Mouse (Mus musculus) lung, embryonic 15.5 days (tissue): ENCODE results near the gene Ambp. TPM values are rescaled to one million over a fixed set of nuclear protein-coding genes. Genes with fewer than 3 reads are reported as not detected.

Experiments
- ATAC-seq: fragments of 200-750 bp; cut with Nextera tagmentation; 2 replicates; pipeline ENCODE4 v1.8.0; 2017; ENCODE audit warnings: moderate number of reproducible peaks, borderline replicate concordance; ENCODE audit not compliant: low FRiP score, low TSS enrichment; ENCODE audit errors: extremely low read depth
- H3K27ac ChIP-seq: fragments of 300-500 bp; sonication (generic); 2 replicates; pipeline ENCODE4 v1.5.1; 2015; ENCODE audit warnings: moderate library complexity, mild to moderate bottlenecking, inconsistent platforms
- H3K27me3 ChIP-seq: fragments of 300-500 bp; sonication (generic); 2 replicates; pipeline ENCODE4 v1.6.1; 2015; ENCODE audit warnings: inconsistent platforms
- H3K36me3 ChIP-seq: fragments of 300-500 bp; sonication (generic); 2 replicates; pipeline ENCODE4 v1.6.1; 2015; ENCODE audit warnings: inconsistent platforms
- H3K4me1 ChIP-seq: fragments of 300-500 bp; sonication (generic); 2 replicates; pipeline ENCODE4 v1.6.1; 2015; ENCODE audit warnings: inconsistent platforms
- H3K4me2 ChIP-seq: fragments of 300-500 bp; sonication (generic); 2 replicates; pipeline ENCODE4 v1.6.1; 2015; ENCODE audit warnings: inconsistent platforms, mild to moderate bottlenecking, moderate library complexity
- H3K4me3 ChIP-seq: fragments of 300-500 bp; sonication (generic); 2 replicates; pipeline ENCODE4 v1.5.1; 2015; ENCODE audit warnings: mild to moderate bottlenecking, inconsistent platforms
- H3K9ac ChIP-seq: fragments of 300-500 bp; sonication (generic); 2 replicates; pipeline ENCODE4 v1.6.1; 2015; ENCODE audit warnings: inconsistent platforms
- H3K9me3 ChIP-seq: fragments of 300-500 bp; sonication (generic); 2 replicates; pipeline ENCODE4 v1.6.1; 2016; ENCODE audit warnings: inconsistent platforms
- WGBS: fragments of 180-500 bp; shearing (Covaris S2); methylation state at CpG from one replicate; pipeline ENCODE4 v1.1.7; 2015; 5-methylcytosine and 5-hydroxymethylcytosine counted together
- polyA plus RNA-seq: library from polyadenylated mRNA; unstranded; fragments of >200 nt; fragmentation: Nextera tagmentation; extraction: Ambion mirVana; gene quantifications from 2 replicates; pipeline ENCODE4 v1.2.1, GENCODE M21; 2015

Ambp gene
- polyA plus RNA-seq = 1.6 and 7.5 TPM in 2 replicates

- H3K27me3 ChIP-seq = no peaks in the 10 kb centered on the region
- ATAC-seq = no peak
- H3K4me3 ChIP-seq = no peak within 1 kb of the TSS
- H3K36me3 ChIP-seq = no peaks in the 10 kb centered on the region
- 59% methylated on average over 5 of the region's 5 CpGs for whole genome bisulfite sequencing
- no peak within 1 kb of the TSS for H3K27ac ChIP-seq
- H3K4me1 ChIP-seq = peaks cover 3% of the 10 kb centered on the region
- no peaks in the 10 kb centered on the region for H3K9me3 ChIP-seq
- no peak within 1 kb of the TSS for H3K9ac ChIP-seq
- H3K4me2 ChIP-seq = no peak within 1 kb of the TSS
Observed at GRCm38 (mm10) chr4:63154699-63155098, at the start of gene Ambp. Gene Ambp (minus strand): TSS chr4:63154799.

GRCm38 (mm10) chr4:63203874-63204273 lies 49.3 kb upstream of the Ambp start:
- Histone ChIP-seq H3K36me3 (no peaks in the 10 kb centered on the region), H3K27ac (no peak overlapping the region), H3K27me3 (no peaks in the 10 kb centered on the region), H3K4me1 (peaks cover 12% of the 10 kb centered on the region; the same call in 1 of the 2 replicates), H3K9ac (no peak overlapping the region), H3K4me2 (no peak overlapping the region), H3K9me3 (no peaks in the 10 kb centered on the region), H3K4me3 (no peak overlapping the region)
- no peak for ATAC-seq
- 80% methylated on average over 7 of the region's 7 CpGs for WGBS

- H3K4me3 ChIP-seq = no peak overlapping the region
- no peak overlapping the region for H3K27ac ChIP-seq
- no peaks in the 10 kb centered on the region for H3K4me1 ChIP-seq
- H3K27me3 ChIP-seq = no peaks in the 10 kb centered on the region
- ATAC-seq = no peak
- H3K4me2 ChIP-seq = no peak overlapping the region
- H3K9ac ChIP-seq = no peak overlapping the region
- WGBS = 89% methylated on average over 5 of the region's 5 CpGs
- H3K9me3 ChIP-seq = no peaks in the 10 kb centered on the region
- no peaks in the 10 kb centered on the region for H3K36me3 ChIP-seq
Observed at GRCm38 (mm10) chr4:63199366-63199765, 44.8 kb upstream of the Ambp start.

- H3K36me3 ChIP-seq = no peaks in the 10 kb centered on the region
- no peak overlapping the region for H3K4me2 ChIP-seq
- H3K27me3 ChIP-seq = no peaks in the 10 kb centered on the region
- H3K4me1 ChIP-seq = peaks cover 20% of the 10 kb centered on the region
- no peak overlapping the region for H3K27ac ChIP-seq
- H3K9me3 ChIP-seq = no peaks in the 10 kb centered on the region
- ATAC-seq = no peak
- no peak overlapping the region for H3K9ac ChIP-seq
- H3K4me3 ChIP-seq = no peak overlapping the region
- WGBS = 44% methylated on average over 2 of the region's 2 CpGs
Observed at GRCm38 (mm10) chr4:63194366-63194765, 39.8 kb upstream of the Ambp start.

GRCm38 (mm10) chr4:63191641-63192040 lies 37.0 kb upstream of the Ambp start:
- WGBS = 27% methylated on average over 5 of the region's 5 CpGs

GRCm38 (mm10) chr4:63186281-63186870 lies 31.8 kb upstream of the Ambp start:
- peaks cover 48% of the 10 kb centered on the region for H3K4me1 ChIP-seq
- no peaks in the 10 kb centered on the region for H3K27me3 ChIP-seq
- peak overlapping the region; percentile 92 for H3K27ac ChIP-seq
- no peaks in the 10 kb centered on the region for H3K9me3 ChIP-seq
- WGBS = 42% methylated on average over 21 of the region's 21 CpGs
- no peak overlapping the region for H3K4me2 ChIP-seq
- H3K9ac ChIP-seq = no peak overlapping the region
- peak; percentile 91 for ATAC-seq
- no peaks in the 10 kb centered on the region for H3K36me3 ChIP-seq
- no peak overlapping the region for H3K4me3 ChIP-seq

More at GRCm38 (mm10) chr4:63191641-63192040, 37.0 kb upstream of the Ambp start:
- Histone ChIP-seq H3K36me3 (no peaks in the 10 kb centered on the region), H3K4me2 (no peak overlapping the region), H3K27ac (no peak overlapping the region), H3K9ac (no peak overlapping the region), H3K9me3 (no peaks in the 10 kb centered on the region), H3K4me3 (no peak overlapping the region), H3K27me3 (no peaks in the 10 kb centered on the region), H3K4me1 (peaks cover 40% of the 10 kb centered on the region)
- ATAC-seq = no peak

- WGBS = 3% methylated on average over 5 of the region's 5 CpGs
- ATAC-seq = no peak
Observed at GRCm38 (mm10) chr4:63181556-63181955, 27.0 kb upstream of the Ambp start.

GRCm38 (mm10) chr4:63171969-63172685 lies 17.5 kb upstream of the Ambp start, which contains the start of gene Kif12:
Gene Kif12 (minus strand): TSS chr4:63172131.
- 42% methylated on average over 4 of the region's 4 CpGs for WGBS
- no peak within 1 kb of the TSS; the same call in 1 of the 2 replicates for H3K9ac ChIP-seq
- peak within 1 kb of the TSS; percentile 49 for H3K4me2 ChIP-seq

More at GRCm38 (mm10) chr4:63181556-63181955, 27.0 kb upstream of the Ambp start:
- no peaks in the 10 kb centered on the region for H3K9me3 ChIP-seq
- no peaks in the 10 kb centered on the region for H3K36me3 ChIP-seq
- peaks cover 17% of the 10 kb centered on the region; the same call in 1 of the 2 replicates for H3K4me1 ChIP-seq
- H3K4me3 ChIP-seq = no peak overlapping the region
- H3K27me3 ChIP-seq = no peaks in the 10 kb centered on the region
- H3K4me2 ChIP-seq = no peak overlapping the region
- no peak overlapping the region for H3K27ac ChIP-seq
- no peak overlapping the region for H3K9ac ChIP-seq

GRCm38 (mm10) chr4:63171122-63171521 lies 16.5 kb upstream of the Ambp start:
- Histone ChIP-seq H3K4me1 (0 out of 2 replicates have a peak, but pooled peaks cover 7% of the 10 kb centered on the region), H3K4me3 (peak overlapping the region; percentile 27), H3K9me3 (no peaks in the 10 kb centered on the region), H3K27me3 (no peaks in the 10 kb centered on the region; the same call in 1 of the 2 replicates), H3K9ac (no peak overlapping the region; the same call in 1 of the 2 replicates), H3K4me2 (peak overlapping the region; percentile 49), H3K27ac (peak overlapping the region; percentile 78; the same call in 1 of the 2 replicates), H3K36me3 (no peaks in the 10 kb centered on the region)
- peak; percentile 37 for ATAC-seq
- 39% methylated on average over 24 of the region's 24 CpGs for whole genome bisulfite sequencing

More at GRCm38 (mm10) chr4:63171969-63172685, 17.5 kb upstream of the Ambp start, which contains the start of gene Kif12:
- Histone ChIP-seq H3K9me3 (no peaks in the 10 kb centered on the region), H3K27ac (peak within 1 kb of the TSS; percentile 78), H3K4me1 (0 out of 2 replicates have a peak, but pooled peaks cover 7% of the 10 kb centered on the region), H3K4me3 (peak within 1 kb of the TSS; percentile 27), H3K36me3 (no peaks in the 10 kb centered on the region), H3K27me3 (no peaks in the 10 kb centered on the region; the same call in 1 of the 2 replicates)
- ATAC-seq = peak; percentile 67; the same call in 1 of the 2 replicates

GRCm38 (mm10) chr4:63170061-63170460 lies 15.5 kb upstream of the Ambp start:
- WGBS = 79% methylated on average over 4 of the region's 4 CpGs
- Histone ChIP-seq H3K4me2 (no peak overlapping the region), H3K36me3 (no peaks in the 10 kb centered on the region), H3K4me1 (0 out of 2 replicates have a peak, but pooled peaks cover 7% of the 10 kb centered on the region), H3K9me3 (no peaks in the 10 kb centered on the region), H3K4me3 (no peak overlapping the region), H3K27me3 (no peaks in the 10 kb centered on the region; the same call in 1 of the 2 replicates), H3K9ac (no peak overlapping the region), H3K27ac (no peak overlapping the region)
- no peak for ATAC-seq

GRCm38 (mm10) chr4:63166323-63166722 lies 11.7 kb upstream of the Ambp start:
- Histone ChIP-seq H3K4me3 (no peak overlapping the region), H3K36me3 (no peaks in the 10 kb centered on the region), H3K9ac (no peak overlapping the region), H3K4me2 (no peak overlapping the region), H3K4me1 (no peaks in the 10 kb centered on the region), H3K27ac (no peak overlapping the region), H3K9me3 (no peaks in the 10 kb centered on the region), H3K27me3 (no peaks in the 10 kb centered on the region; the same call in 1 of the 2 replicates)
- no peak for ATAC-seq
- WGBS = 77% methylated on average over 5 of the region's 5 CpGs

- Histone ChIP-seq H3K9me3 (no peaks in the 10 kb centered on the region), H3K27ac (no peak overlapping the region), H3K4me1 (no peaks in the 10 kb centered on the region), H3K4me2 (no peak overlapping the region), H3K36me3 (no peaks in the 10 kb centered on the region), H3K9ac (no peak overlapping the region), H3K27me3 (no peaks in the 10 kb centered on the region; the same call in 1 of the 2 replicates), H3K4me3 (no peak overlapping the region)
- WGBS = 84% methylated on average over 4 of the region's 4 CpGs
- ATAC-seq = no peak
Observed at GRCm38 (mm10) chr4:63165636-63166035, 11.0 kb upstream of the Ambp start.
